Mouse (Mus musculus): ENCODE measurements at regions not wholly inside any gene's neighbourhood (a gene's known extent, or its start where the extent isn't known, plus 50 kb on each side); places are given as distances from the start of the nearest gene placed in this dataset.

DNA sequence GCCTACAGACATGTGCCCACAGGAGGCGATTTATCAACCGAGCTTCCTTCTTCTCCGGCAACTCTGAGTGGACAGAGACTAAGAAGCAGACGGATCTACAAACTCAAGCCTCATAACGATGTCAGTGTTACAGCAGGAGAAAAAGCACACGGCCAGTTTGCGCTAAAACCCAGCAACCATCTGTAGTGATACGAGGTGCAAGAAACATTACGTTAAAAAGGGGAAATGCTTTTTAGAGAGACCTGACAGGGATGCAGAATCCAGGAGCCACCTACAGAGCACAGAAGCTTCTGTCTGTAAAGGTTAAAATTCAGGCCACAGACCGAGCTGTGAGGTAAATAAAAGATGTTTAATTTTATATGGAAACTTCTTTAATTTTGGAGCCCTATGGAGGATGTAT is 56.5 kb upstream of the Fer start:
- TF ChIP-seq CTCF (IDR thresholded peaks at IDR 0.05; ENCODE audit: low read depth) (no peak), EP300 (IDR thresholded peaks at IDR 0.05; ENCODE audit: low read depth) (no peak)
